Mouse (Mus musculus): ENCODE data around the gene Stxbp1. TPM values are rescaled to one million over a fixed set of nuclear protein-coding genes. Genes with fewer than 3 reads are reported as not detected.

The Stxbp1 gene
- polyA plus RNA-seq, 2 experiments from 2014 or later = 2.4 to 2.9 TPM

GRCm38 (mm10) chr2:32835588-32835987 lies 11.5 kb downstream of the Stxbp1 start:
- ATAC-seq = no peak

DNA sequence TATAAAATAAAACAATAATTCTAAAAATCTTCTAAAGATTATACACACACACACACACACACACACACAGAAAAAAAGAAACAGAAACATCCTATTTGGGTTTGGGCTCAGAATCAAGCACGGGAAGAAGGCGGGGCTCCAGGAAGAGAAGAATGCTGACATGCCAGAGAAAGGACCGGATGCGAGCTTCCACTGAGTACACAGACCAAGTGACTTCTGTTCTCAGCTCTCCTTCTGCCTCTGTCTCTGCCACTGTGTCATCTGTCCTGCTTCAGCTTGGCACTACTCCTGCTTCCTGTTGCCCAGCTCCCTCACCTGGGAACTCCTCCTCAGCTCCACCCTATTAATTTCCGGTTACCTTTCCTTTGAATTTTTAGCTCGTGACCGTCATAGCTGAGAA lies 12.5 kb downstream of the Stxbp1 start:
- peak; percentile 93 for ATAC-seq

DNA sequence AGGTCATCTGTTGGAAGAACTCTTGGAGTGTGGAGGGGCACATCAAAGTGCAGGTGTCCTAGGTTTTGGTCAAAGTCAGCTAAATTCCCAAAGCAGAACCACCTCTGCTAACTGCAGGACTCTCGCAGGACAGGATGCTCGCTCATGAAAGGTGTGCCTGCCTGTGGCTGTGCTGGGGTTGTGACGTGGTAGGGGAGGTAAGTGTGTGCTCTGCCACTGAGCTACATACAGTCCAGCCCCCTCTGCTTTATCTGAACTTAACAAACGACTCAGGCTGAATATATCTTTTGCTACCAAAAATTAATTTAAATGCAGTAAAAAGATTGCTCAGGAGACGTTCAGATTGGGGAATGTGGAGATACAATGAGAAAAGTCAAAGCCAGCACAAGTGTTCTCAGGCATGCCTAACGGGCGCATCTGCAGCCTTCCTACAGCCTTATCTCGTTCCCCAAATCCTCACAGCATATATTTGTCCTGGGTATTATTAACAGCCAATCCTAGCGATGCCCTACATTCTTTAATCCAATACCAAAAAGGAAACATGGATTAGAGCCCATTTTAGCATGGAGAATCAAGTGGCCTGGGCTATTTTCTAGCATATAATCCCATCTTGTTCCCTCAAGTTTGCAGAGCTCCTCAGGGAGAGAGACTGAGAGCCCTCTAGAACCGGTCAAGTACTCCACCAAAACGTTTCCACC lies 17.9 kb downstream of the Stxbp1 start:
- ATAC-seq = no peak

- ATAC-seq = no peak
These were observed 21.2 kb downstream of the Stxbp1 start for GRCm38 (mm10) chr2:32825796-32826195.

GRCm38 (mm10) chr2:32824778-32825177 lies 22.3 kb downstream of the Stxbp1 start:
- ATAC-seq = no peak

GRCm38 (mm10) chr2:32824181-32824580 lies 22.9 kb downstream of the Stxbp1 start:
- no peak for ATAC-seq

DNA sequence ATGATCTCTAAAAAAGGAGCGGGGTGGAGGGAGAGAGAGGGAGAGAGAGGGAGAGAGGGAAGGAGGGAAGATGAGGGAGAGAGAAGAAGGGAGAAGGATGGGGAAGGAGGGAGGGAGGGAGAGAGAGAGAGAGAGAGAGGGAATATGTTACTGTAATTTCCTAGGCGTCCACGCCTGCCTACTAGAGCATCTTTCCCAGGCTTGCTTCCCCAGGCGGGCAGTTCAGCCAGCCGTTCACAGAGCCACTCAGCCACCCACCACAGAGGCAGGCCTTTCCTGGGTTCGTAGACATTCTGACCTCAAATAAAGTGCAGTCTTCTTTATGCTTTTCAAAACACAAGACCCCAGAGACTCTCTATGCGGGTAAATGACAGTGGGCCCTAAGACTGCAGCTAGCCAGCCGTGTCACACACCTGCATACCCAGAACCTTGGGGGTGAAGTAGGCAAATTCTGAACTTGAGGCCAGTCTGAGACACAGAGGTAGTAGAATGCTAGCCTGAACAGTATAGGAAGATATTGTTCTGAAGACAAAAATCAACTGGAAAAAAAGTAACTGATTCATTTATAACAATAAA lies 23.4 kb downstream of the Stxbp1 start:
- no peak for ATAC-seq

GRCm38 (mm10) chr2:32823153-32823552 lies 23.9 kb downstream of the Stxbp1 start:
- ATAC-seq = no peak

DNA sequence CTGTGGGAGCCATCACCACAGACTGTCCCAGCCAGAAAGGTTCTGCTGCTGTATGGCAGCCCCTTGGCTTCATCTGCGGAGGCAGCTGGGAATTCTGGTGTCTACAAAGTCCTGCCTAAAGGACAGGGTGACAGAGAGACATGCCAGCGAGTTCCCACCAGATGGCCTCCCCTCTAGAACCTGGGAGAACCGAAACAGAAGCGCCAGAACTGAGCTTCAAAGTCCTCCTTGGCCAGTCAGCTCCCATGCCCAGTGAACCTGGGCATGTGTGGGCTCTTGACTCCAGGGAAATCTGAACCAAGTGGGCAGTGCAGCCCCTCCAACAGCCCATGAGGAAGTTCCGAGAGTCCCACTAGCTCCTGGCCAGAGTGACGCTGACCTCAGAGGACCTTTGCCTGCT lies 24.4 kb downstream of the Stxbp1 start:
- no peak for ATAC-seq

GRCm38 (mm10) chr2:32821041-32821802 lies 25.8 kb downstream of the Stxbp1 start:
- ATAC-seq = no peak

GRCm38 (mm10) chr2:32818208-32818607 lies 28.8 kb downstream of the Stxbp1 start:
- ATAC-seq = no peak

GRCm38 (mm10) chr2:32817589-32817988 lies 29.5 kb downstream of the Stxbp1 start:
- no peak for ATAC-seq

DNA sequence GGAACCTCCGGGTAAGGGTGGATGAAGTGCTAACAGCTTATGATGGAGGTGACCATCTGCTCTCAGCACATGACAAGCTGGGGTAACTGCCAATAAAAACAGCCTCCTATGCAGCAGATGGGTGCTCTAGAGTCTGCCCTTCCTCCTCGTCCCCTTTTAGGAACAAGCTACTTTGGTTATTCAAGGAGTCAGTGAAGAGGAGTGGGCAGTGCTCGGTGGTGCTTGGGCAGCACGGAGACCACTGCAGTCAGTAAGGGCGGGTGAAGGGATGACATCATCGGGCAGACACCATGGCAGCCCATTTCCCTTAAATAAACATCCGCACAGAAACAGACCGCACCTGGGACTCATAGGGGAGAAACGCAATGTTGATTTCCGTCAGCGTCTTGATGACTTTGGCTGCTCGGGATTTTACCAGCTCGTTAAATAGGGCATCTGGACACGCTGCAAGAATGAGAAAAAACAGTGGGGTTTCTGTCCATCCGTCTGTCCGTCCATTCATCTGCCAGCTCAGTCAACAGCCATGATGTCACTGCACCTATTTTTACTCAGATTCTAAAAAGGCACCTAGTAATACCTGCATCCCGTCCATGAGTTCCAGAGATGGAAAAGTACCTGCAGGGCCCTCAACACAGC lies 30.0 kb downstream of the Stxbp1 start:
- no peak for ATAC-seq

DNA sequence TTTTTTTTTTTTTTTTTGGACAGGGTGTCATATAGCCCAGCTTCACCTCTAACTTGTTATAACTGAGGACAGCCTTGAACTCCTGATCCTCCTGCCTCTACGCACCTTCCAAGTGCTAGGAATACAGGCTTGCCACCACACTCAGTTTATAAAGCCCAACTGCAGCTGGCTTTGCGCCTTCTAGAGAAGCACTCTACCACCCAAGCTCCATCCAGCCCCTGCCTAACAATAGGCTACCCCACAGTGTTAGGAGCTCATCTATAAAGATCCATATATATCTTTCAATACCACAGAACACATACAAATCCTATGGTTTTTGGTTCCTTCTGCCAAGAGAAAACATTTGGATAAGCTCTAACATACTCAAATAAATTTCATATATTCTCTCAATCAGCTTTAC lies 30.5 kb downstream of the Stxbp1 start:
- ATAC-seq = no peak

DNA sequence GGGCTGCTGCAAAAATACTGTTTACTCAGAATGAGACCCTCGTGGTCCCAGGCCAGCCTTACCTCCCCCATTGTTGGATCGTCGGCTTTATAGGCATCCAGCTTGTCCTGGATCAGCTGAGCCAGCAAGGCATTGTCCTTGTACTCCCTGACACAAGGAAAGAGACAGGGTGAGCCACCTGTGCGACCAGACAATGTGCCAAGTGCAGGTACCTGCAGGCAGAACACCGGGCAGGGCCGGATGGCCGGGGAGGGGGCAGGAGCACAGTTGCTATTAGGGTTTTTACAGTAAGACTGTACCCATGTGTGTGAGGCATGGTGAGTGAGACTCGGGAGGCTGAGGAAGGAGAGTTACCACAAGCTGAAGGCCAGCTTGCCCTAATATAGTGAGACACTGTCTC lies 35.1 kb downstream of the Stxbp1 start:
- ATAC-seq = no peak

DNA sequence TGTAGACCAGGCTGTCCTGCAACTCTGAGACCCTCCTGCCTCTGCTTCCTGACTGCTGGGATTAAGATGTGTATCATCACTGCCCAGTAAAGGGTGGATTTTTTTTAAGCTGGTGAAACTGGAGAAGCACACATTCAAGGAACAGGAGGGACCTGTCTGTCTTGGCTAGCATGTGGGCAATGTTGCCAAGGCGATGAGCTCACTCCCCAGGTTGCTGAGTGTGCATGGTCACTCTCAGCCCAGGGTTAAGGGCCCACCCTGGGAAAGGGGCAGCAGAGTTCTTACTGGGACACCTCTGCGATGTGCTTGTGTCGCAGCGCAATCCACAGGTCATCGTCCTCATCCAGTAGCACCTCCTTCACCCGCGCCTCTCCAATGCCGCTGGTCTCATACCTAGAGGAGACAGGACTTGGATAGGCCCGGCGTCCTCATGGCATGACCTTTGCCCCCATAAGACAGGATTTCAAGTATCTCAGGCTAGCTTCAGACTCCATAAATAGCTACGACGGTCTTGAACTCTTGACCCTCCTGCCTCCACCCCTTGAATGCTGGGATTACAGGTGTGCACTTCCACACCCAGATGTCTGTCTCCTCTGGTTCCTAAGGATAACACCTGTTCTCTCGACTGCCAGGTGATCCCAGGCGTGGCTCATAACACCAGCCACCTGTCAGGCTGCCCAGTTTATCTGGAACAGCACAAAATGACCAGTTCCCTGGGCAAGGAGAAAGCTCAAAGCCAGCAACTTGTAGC lies 38.1 kb downstream of the Stxbp1 start:
- no peak for ATAC-seq

- ATAC-seq = no peak
These were observed 48.6 kb downstream of the Stxbp1 start for GRCm38 (mm10) chr2:32798251-32798962.

DNA sequence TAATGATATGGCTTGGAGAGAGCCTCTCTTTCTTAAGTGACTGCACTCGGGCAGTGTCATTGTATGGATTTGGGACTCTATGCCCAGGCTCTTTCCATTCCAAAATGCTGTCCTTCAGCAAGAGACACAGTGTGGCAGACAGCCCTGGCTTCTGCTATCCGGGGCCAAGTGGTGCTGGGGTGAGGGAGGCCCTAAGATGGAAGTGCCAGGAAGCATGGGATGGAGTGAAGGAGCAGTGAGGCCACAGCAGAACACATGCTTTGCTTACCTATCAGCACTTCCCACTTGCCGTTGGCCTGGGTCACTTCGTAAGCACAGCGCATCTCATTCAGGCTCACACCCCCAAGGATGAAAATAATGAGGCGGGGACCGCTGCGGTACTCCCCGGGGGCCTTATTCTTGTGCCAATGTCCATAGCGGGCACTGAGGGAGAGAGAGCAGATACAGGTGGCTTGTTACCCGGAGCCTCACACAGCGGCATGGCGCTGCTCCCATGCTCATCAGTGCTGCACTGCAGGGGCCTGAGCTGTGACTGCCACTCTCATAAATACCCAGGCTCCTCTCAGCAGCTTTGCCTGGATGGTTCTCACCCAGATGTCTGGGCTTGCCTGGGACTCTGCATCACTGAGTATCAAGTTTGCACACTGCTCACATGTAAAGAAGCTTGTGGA lies 51.2 kb downstream of the Stxbp1 start:
- no peak for ATAC-seq

DNA sequence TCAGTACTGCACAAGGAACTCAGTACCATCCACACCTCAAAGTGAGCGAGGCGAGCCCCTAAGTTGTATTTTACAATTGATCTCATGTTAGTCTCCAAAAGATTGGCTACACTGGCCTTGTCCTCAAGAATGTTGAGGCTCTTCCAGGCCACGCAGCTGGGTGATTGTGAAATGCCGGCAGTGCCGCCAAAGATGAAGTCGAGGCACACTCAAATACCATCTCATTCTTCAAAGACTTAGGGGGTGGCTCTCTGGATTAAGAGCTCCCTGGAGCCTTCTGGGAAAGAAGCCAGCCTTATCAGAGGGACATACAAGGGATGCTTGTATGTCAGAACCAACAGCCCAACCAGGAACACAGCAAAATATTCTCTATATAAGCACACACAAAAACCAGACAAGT lies 55.7 kb downstream of the Stxbp1 start:
- no peak for ATAC-seq

- ATAC-seq = no peak
These were observed 58.5 kb downstream of the Stxbp1 start for GRCm38 (mm10) chr2:32788581-32788980.

- no peak for ATAC-seq
These were observed 59.9 kb downstream of the Stxbp1 start for GRCm38 (mm10) chr2:32787176-32787575.

All from activated CD4-positive, CD25-positive, alpha-beta regulatory T cell, adult 4 months (primary cell).